Mouse (Mus musculus): ENCODE results near the gene Hand1. TPM values are rescaled to one million over a fixed set of nuclear protein-coding genes. Genes with fewer than 3 reads are reported as not detected.
"Not testable (repeated sequence)": the region's sequence is repeated elsewhere in the genome, so short reads cannot be mapped to it uniquely, and the experiment has no call there.

Gene Hand1
- polyA plus RNA-seq, 1 experiment: not detected

GRCm38 (mm10) chr11:57828955-57829870, 3.4 kb downstream of the Hand1 start:
- no peak for TF ChIP-seq POLR2A (IDR thresholded peaks at IDR 0.05; ENCODE audit: insufficient read depth, low read depth, low read length)
- no peak for TF ChIP-seq CTCF (IDR thresholded peaks at IDR 0.05; ENCODE audit: insufficient read depth, low read depth, low read length)
- peaks cover 14% of the 10 kb centered on the region for H3K4me1 ChIP-seq (ENCODE audit: control insufficient read depth, insufficient read depth, low read length)
- no peak overlapping the region for H3K4me3 ChIP-seq (ENCODE audit: insufficient read depth, low read depth, low read length)
- 8% methylated on average over 53 of the region's 53 CpGs for WGBS
- H3K27ac ChIP-seq (ENCODE audit: insufficient read depth, low read depth, low read length): no peak overlapping the region

GRCm38 (mm10) chr11:57827915-57828545, 4.6 kb downstream of the Hand1 start:
- TF ChIP-seq CTCF (IDR thresholded peaks at IDR 0.05; ENCODE audit: insufficient read depth, low read depth, low read length) (no peak), POLR2A (IDR thresholded peaks at IDR 0.05; ENCODE audit: insufficient read depth, low read depth, low read length) (no peak)
- WGBS: 2% methylated on average over 33 of the region's 33 CpGs
- no peak overlapping the region for H3K4me3 ChIP-seq (ENCODE audit: insufficient read depth, low read depth, low read length)
- peaks cover 14% of the 10 kb centered on the region for H3K4me1 ChIP-seq (ENCODE audit: control insufficient read depth, insufficient read depth, low read length)
- H3K27ac ChIP-seq (ENCODE audit: insufficient read depth, low read depth, low read length): no peak overlapping the region

- WGBS: 3% methylated on average over 39 of the region's 41 CpGs
- H3K4me1 ChIP-seq (ENCODE audit: control insufficient read depth, insufficient read depth, low read length): peaks cover 14% of the 10 kb centered on the region
- no peak overlapping the region for H3K27ac ChIP-seq (ENCODE audit: insufficient read depth, low read depth, low read length)
- TF ChIP-seq CTCF (IDR thresholded peaks at IDR 0.05; ENCODE audit: insufficient read depth, low read depth, low read length) (no peak), POLR2A (IDR thresholded peaks at IDR 0.05; ENCODE audit: insufficient read depth, low read depth, low read length) (no peak)
- H3K4me3 ChIP-seq (ENCODE audit: insufficient read depth, low read depth, low read length): no peak overlapping the region
Measured at GRCm38 (mm10) chr11:57827048-57827914, 5.3 kb downstream of the Hand1 start.

- peaks cover 14% of the 10 kb centered on the region for H3K4me1 ChIP-seq (ENCODE audit: control insufficient read depth, insufficient read depth, low read length)
- not testable (repeated sequence) for H3K27ac ChIP-seq (ENCODE audit: insufficient read depth, low read depth, low read length); H3K4me3 ChIP-seq (ENCODE audit: insufficient read depth, low read depth, low read length)
- 48% methylated on average over 11 of the region's 11 CpGs for WGBS
Measured at GRCm38 (mm10) chr11:57825234-57825633, 7.4 kb downstream of the Hand1 start.

- WGBS: 87% methylated on average over 7 of the region's 7 CpGs
- H3K4me3 ChIP-seq (ENCODE audit: insufficient read depth, low read depth, low read length): no peak overlapping the region
- no peak overlapping the region for H3K27ac ChIP-seq (ENCODE audit: insufficient read depth, low read depth, low read length)
- peaks cover 6% of the 10 kb centered on the region for H3K4me1 ChIP-seq (ENCODE audit: control insufficient read depth, insufficient read depth, low read length)
- TF ChIP-seq POLR2A (IDR thresholded peaks at IDR 0.05; ENCODE audit: insufficient read depth, low read depth, low read length) (no peak), CTCF (IDR thresholded peaks at IDR 0.05; ENCODE audit: insufficient read depth, low read depth, low read length) (no peak)
Measured at GRCm38 (mm10) chr11:57823714-57824113, 8.9 kb downstream of the Hand1 start.

GRCm38 (mm10) chr11:57823159-57823558, 9.5 kb downstream of the Hand1 start:
- not testable (repeated sequence) for H3K4me3 ChIP-seq (ENCODE audit: insufficient read depth, low read depth, low read length); H3K4me1 ChIP-seq (ENCODE audit: control insufficient read depth, insufficient read depth, low read length); H3K27ac ChIP-seq (ENCODE audit: insufficient read depth, low read depth, low read length)
- 92% methylated on average over 2 of the region's 2 CpGs for WGBS

GRCm38 (mm10) chr11:57819999-57820581, 12.5 kb downstream of the Hand1 start:
- Histone ChIP-seq H3K4me3 (ENCODE audit: insufficient read depth, low read depth, low read length) (no peak overlapping the region), H3K4me1 (ENCODE audit: control insufficient read depth, insufficient read depth, low read length) (no peaks in the 10 kb centered on the region), H3K27ac (ENCODE audit: insufficient read depth, low read depth, low read length) (no peak overlapping the region)
- 30% methylated on average over 9 of the region's 9 CpGs for WGBS
- TF ChIP-seq CTCF (IDR thresholded peaks at IDR 0.05; ENCODE audit: insufficient read depth, low read depth, low read length) (peak; percentile 78), POLR2A (IDR thresholded peaks at IDR 0.05; ENCODE audit: insufficient read depth, low read depth, low read length) (no peak)

- Histone ChIP-seq H3K4me1 (ENCODE audit: control insufficient read depth, insufficient read depth, low read length) (no peaks in the 10 kb centered on the region), H3K4me3 (ENCODE audit: insufficient read depth, low read depth, low read length) (no peak overlapping the region), H3K27ac (ENCODE audit: insufficient read depth, low read depth, low read length) (no peak overlapping the region)
- 93% methylated on average over 4 of the region's 4 CpGs for WGBS
- TF ChIP-seq POLR2A (IDR thresholded peaks at IDR 0.05; ENCODE audit: insufficient read depth, low read depth, low read length) (no peak), CTCF (IDR thresholded peaks at IDR 0.05; ENCODE audit: insufficient read depth, low read depth, low read length) (no peak)
Measured at GRCm38 (mm10) chr11:57818189-57818588, 14.4 kb downstream of the Hand1 start.
